Mouse (Mus musculus) hindbrain, embryonic 16.5 days (tissue): Measurements from ENCODE around the gene Casz1. TPM values are rescaled to one million over a fixed set of nuclear protein-coding genes. Genes with fewer than 3 reads are reported as not detected.
A peak's percentile ranks its signal among the peaks of the same experiment; 100 is the strongest.

Experiments
- ATAC-seq: fragments of 200-750 bp; cut with Nextera tagmentation; 2 replicates; pipeline ENCODE4 v1.8.0; 2017; ENCODE audit warnings: moderate TSS enrichment, moderate library complexity
- H3K27ac ChIP-seq: fragments of 300-500 bp; sonication (generic); 2 replicates; pipeline ENCODE4 v1.5.1; 2014; ENCODE audit warnings: low read depth, mild to moderate bottlenecking, control low read depth, low read length, moderate library complexity
- H3K27me3 ChIP-seq: fragments of 300-500 bp; sonication (generic); replicated peaks from 2 replicates; pipeline ENCODE4 v1.6.1; 2014; ENCODE audit warnings: low read length; ENCODE audit not compliant: control insufficient read depth, insufficient read depth
- H3K36me3 ChIP-seq: fragments of 300-500 bp; sonication (generic); 2 replicates; pipeline ENCODE4 v1.6.1; 2014; ENCODE audit warnings: mild to moderate bottlenecking, low read length, moderate library complexity, mixed read lengths; ENCODE audit not compliant: control insufficient read depth, insufficient read depth
- H3K4me1 ChIP-seq: fragments of 300-500 bp; sonication (generic); 2 replicates; pipeline ENCODE4 v1.6.1; 2014; ENCODE audit warnings: low read depth, low read length; ENCODE audit not compliant: control insufficient read depth, insufficient read depth
- H3K4me2 ChIP-seq: fragments of 300-500 bp; sonication (generic); 2 replicates; pipeline ENCODE4 v1.6.1; 2014; ENCODE audit warnings: mild to moderate bottlenecking, low read length, control low read depth, moderate library complexity
- H3K4me3 ChIP-seq: fragments of 300-500 bp; sonication (generic); 2 replicates; pipeline ENCODE4 v1.5.1; 2014; ENCODE audit warnings: mild to moderate bottlenecking, low read length, control low read depth, moderate library complexity
- H3K9ac ChIP-seq: fragments of 300-500 bp; sonication (generic); 2 replicates; pipeline ENCODE4 v1.6.1; 2014; ENCODE audit warnings: low read depth, mild to moderate bottlenecking, control low read depth, low read length, moderate library complexity
- H3K9me3 ChIP-seq: fragments of 300-500 bp; sonication (generic); 2 replicates; pipeline ENCODE4 v1.6.1; 2014; ENCODE audit warnings: mild to moderate bottlenecking, low read length, moderate library complexity; ENCODE audit not compliant: control insufficient read depth
- WGBS: fragments of 180-500 bp; shearing (Covaris S2); extraction: QIAGEN DNeasy Blood & Tissue Kit; methylation state at CpG from one replicate; pipeline ENCODE4 v1.1.7; 2014; 5-methylcytosine and 5-hydroxymethylcytosine counted together
- polyA plus RNA-seq: library from polyadenylated mRNA; unstranded; fragments of >200 nt; fragmentation: Nextera tagmentation; extraction: Ambion mirVana; gene quantifications from 2 replicates; pipeline ENCODE4 v1.2.1, GENCODE M21; 2015

Gene Casz1
- polyA plus RNA-seq, 1 experiment from 2014 or later = 4.4 TPM

DNA sequence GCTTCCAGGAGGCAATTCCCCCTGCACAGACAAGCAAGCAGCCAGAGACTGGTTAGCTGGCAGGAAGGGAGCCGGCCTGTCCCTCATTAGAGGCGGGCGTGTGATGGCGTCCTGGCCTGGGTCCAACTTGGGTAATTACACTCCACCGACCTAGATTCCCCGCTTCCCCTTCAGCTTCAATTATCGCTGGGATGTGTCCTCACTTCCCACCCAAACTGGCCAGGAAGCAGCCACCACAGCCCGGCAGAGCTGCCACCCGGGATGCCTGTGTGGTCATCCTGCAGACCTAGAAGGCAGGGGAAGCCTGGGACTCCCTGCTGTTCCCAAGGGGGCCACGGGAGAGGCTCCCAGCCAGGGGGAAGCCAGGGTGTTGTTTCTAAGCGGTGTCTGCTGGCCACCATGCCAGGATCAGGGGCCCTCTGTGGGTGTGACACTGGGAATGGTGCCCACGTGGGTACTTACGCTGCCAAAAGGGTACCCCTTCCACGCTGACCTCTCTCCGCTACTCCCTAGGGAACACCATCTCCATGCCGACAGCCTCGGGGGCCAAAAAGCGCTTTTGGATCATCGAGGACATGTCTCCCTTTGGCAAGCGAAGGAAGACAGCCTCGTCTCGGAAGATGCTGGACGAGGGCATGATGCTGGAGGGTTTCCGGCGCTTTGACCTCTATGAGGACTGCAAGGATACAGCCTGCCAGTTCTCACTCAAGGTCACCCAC, 146.9 kb downstream of the Casz1 start:
- H3K4me3 ChIP-seq = peak overlapping the region; percentile 44; the same call in 1 of the 2 replicates
- no peaks in the 10 kb centered on the region for H3K36me3 ChIP-seq
- peak overlapping the region; percentile 51 for H3K27ac ChIP-seq
- no peaks in the 10 kb centered on the region for H3K9me3 ChIP-seq
- H3K9ac ChIP-seq = peak overlapping the region; percentile 45; the same call in 1 of the 2 replicates
- peaks cover 16% of the 10 kb centered on the region for H3K27me3 ChIP-seq
- H3K4me2 ChIP-seq = peak overlapping the region; percentile 79
- H3K4me1 ChIP-seq = peaks cover 28% of the 10 kb centered on the region
- 28% methylated on average over 25 of the region's 25 CpGs for WGBS
- peak; percentile 46 for ATAC-seq

DNA sequence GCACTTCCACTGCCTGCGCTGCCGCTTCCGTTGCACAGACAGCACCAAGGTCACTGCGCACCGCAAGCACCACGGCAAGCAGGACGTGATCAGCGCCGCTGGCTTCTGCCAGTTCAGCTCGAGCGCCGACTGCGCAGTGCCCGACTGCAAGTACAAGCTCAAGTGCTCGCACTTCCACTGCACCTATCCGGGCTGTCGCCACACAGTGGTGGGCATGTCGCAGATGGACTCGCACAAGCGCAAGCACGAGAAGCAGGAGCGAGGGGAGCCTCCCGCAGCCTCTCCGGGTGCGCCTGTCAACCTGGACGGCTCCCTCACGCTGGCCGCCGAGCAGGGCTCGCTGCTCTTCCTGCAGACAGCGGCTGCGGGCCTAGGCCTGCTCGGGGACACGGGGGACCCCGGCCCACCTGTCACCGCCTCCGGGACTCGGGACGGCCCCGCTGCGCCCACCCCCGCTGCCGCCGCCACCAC, 147.6 kb downstream of the Casz1 start:
- Histone ChIP-seq H3K36me3 (no peaks in the 10 kb centered on the region), H3K27me3 (peaks cover 16% of the 10 kb centered on the region), H3K4me1 (peaks cover 28% of the 10 kb centered on the region), H3K27ac (no peak overlapping the region), H3K9ac (peak overlapping the region; percentile 64), H3K9me3 (no peaks in the 10 kb centered on the region), H3K4me3 (peak overlapping the region; percentile 44), H3K4me2 (peak overlapping the region; percentile 79)
- 3% methylated on average over 43 of the region's 44 CpGs for WGBS
- peak; percentile 31 for ATAC-seq

DNA sequence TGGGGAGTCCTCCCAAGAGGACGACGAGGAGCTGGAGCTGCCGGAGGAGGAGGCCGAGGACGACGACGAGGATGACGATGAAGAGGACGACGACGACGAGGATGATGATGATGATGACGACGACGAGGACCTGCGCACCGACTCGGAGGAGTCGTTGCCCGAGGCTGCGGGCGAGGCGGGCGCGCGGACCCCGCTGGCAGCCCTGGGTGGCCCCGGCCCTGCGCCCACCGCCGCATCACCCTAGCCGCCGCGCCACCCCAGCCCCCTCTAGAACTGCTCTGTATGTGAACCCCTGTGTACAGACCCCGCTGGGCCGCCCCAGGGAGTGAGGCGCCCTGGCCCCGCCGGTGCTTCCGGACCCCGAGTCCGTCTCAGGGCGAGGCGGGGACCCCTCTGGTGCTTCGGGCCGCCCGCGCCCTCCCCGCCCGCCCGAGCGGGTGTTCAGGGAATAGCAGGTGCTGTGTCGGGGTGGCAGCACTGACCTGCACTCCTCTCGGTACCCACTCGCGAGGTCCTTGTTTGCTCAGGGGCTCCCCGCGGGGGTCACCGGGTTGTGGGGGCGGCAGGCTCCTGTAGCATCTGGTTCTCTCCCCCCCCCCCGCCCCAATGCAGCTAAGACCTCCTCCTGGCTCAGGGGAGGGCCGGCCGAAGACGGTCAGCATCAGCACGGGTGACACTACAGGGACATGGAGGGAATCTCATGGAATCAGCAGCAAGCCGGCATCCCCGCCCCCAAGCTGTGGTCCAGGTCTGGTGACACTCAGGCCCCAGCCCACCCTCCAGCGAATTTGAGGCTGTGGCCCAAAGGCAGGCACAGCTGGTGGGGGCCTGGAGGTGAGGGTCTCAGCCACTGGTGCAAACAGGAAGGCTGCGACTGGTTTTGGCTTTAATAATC, 148.3 kb downstream of the Casz1 start:
- ATAC-seq = peak; percentile 40
- H3K9ac ChIP-seq = peak overlapping the region; percentile 64
- WGBS = 6% methylated on average over 45 of the region's 69 CpGs
- peak overlapping the region; percentile 79 for H3K4me2 ChIP-seq
- H3K4me1 ChIP-seq = peaks cover 28% of the 10 kb centered on the region
- H3K9me3 ChIP-seq = no peaks in the 10 kb centered on the region
- no peaks in the 10 kb centered on the region for H3K36me3 ChIP-seq
- H3K4me3 ChIP-seq = peak overlapping the region; percentile 44
- no peak overlapping the region for H3K27ac ChIP-seq
- H3K27me3 ChIP-seq = peaks cover 16% of the 10 kb centered on the region

DNA sequence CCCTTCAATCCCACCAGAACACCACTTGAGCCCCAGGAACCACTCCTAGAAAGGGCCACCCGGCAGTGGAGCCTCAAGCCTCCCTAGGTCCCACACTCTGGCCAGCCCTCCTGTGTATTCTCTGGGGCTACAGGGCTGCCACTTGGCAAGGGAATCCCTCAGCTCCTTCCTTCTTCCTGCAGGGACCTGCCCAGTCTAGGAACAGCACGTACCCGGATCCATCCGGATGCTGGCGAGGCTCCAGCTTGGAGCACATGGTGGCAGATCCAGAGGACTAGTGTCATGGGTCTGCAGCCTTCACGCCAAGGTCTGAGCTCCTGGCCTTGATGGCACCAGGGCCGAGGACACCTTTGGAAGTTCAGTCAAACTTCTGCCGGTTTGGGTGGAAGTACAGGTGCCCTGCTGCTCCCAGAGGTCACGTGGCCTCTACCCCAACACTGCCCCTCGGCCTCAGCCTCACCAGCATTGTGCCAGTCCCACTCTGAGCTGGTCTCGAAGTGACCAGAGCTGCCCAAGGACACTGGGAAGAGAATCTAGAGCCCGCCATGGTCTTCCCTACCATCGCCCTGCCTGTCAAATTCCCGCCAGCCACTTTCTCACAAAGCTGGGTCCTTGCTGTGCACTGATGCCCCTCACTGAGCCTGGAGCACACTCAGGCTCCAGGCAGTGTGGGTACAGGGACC, 151.0 kb downstream of the Casz1 start:
- Histone ChIP-seq H3K4me2 (no peak overlapping the region), H3K4me3 (no peak overlapping the region), H3K36me3 (no peaks in the 10 kb centered on the region), H3K27me3 (peaks cover 10% of the 10 kb centered on the region), H3K9me3 (no peaks in the 10 kb centered on the region), H3K4me1 (peaks cover 27% of the 10 kb centered on the region), H3K27ac (no peak overlapping the region), H3K9ac (no peak overlapping the region)
- ATAC-seq = no peak
- WGBS = 81% methylated on average over 14 of the region's 14 CpGs

DNA sequence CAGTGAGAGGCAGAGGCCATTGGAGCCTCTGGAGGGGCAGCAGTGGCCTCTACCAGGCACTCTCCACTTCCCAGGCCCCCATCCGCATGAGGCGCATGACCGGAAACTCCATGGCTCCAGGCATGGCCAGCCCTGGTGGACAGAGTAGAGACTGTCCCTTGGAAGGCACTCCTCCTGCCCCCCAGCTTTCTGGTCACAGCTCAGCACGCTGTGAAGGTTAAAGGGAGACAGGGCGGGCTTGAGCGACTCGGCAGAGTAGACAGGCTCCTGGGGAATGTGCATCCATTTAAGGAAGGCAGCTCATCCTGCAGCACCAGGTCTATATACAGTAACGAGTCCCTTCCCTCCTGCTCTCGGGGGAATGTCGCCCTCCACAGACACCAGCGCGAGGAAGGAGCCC, 155.8 kb downstream of the Casz1 start:
- WGBS = 69% methylated on average over 12 of the region's 12 CpGs

DNA sequence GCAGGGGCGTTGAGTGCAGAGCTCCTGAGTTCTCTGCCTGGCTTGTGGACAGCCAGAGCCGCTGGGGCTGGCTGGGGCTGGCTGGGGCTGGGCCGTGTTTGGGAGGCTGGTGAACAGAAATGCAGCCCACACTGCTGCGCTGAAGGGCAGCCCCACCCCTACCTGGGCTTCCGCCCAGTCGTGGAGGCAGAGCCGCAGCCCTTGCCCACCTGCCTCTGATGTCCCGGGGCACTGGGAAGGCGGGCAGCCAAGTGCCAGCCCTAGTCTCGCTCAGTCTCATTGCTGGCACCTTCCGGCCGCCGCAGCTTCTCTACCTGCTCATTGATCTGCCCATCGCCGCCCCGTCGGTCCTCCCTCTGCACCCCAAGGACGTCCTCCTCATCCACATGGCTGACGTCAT, 156.9 kb downstream of the Casz1 start:
- Histone ChIP-seq H3K9ac (no peak overlapping the region), H3K36me3 (peaks cover 5% of the 10 kb centered on the region; the same call in 1 of the 2 replicates), H3K4me1 (no peaks in the 10 kb centered on the region), H3K27me3 (no peaks in the 10 kb centered on the region), H3K4me2 (no peak overlapping the region), H3K9me3 (no peaks in the 10 kb centered on the region), H3K4me3 (no peak overlapping the region), H3K27ac (no peak overlapping the region)
- WGBS = 94% methylated on average over 19 of the region's 19 CpGs
- no peak for ATAC-seq

More for the DNA sequence above, 155.8 kb downstream of the Casz1 start:
- Histone ChIP-seq H3K4me1 (no peaks in the 10 kb centered on the region), H3K27ac (no peak overlapping the region), H3K9me3 (no peaks in the 10 kb centered on the region), H3K9ac (no peak overlapping the region), H3K4me2 (no peak overlapping the region), H3K27me3 (0 out of 2 replicates have a peak, but pooled peaks cover 1% of the 10 kb centered on the region), H3K36me3 (peaks cover 5% of the 10 kb centered on the region; the same call in 1 of the 2 replicates), H3K4me3 (no peak overlapping the region)
- no peak for ATAC-seq

DNA sequence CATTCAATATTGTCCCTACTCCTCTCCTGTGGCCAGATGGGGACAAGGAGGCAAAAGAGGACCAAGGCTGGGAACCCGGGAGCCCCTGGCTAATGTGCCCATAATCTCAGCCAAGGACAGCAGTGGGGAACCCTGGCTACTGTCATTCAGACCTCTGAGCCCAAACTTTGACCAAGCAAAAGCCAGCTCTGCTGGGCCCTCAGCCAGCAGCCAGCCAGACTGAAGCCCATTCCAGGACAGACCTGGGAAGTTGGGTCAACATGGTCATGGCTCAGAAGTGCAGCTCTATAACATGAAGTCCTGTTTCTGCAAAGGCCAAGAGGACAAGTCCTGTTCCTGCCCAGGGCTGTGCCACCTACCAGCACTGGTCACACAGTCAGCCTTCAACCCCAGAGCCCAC, 157.9 kb downstream of the Casz1 start:
- no peak overlapping the region for H3K4me3 ChIP-seq
- no peaks in the 10 kb centered on the region for H3K9me3 ChIP-seq
- H3K9ac ChIP-seq = no peak overlapping the region
- WGBS = 75% methylated on average over 1 of the region's 1 CpGs
- H3K4me2 ChIP-seq = no peak overlapping the region
- ATAC-seq = no peak
- H3K4me1 ChIP-seq = peaks cover 3% of the 10 kb centered on the region
- H3K27me3 ChIP-seq = no peaks in the 10 kb centered on the region
- H3K36me3 ChIP-seq = peaks cover 5% of the 10 kb centered on the region; the same call in 1 of the 2 replicates
- no peak overlapping the region for H3K27ac ChIP-seq

DNA sequence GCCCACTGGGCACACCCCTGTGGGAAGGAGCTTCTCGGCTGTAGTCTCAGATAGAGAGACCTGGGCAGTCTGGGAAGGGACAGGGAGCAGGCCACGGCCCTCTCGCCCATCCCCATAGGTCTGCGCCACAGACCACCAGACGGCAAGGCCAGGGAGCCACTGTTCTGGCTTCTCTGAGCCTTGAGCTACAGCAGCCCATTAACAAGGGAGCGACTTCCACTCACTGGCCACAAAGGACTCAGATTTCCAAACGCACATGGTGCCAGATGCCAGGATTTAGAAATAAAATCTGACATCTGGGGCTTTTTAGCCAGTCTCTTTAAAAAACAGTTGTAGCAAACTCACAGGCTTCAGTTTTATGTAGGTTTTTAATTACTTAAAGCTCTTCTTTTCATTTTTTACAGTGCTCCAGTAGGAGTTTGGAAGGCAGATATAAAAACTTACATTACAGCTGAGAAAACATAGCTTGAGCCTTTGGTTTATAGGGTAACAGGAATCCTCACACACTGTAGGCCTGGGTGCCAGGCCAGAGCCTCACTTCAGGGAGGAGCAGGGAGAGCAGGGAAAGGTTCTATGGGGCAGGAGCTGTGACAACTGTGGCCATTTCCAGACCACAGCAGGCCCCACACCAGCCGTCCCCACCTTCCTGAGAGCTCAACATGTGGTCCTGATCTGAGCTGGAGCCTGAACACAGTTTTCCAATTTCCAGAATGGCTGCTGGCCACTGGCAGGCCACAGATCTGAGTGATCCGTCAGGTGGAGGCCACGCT, 160.5 kb downstream of the Casz1 start:
- peaks cover 5% of the 10 kb centered on the region; the same call in 1 of the 2 replicates for H3K36me3 ChIP-seq
- H3K9ac ChIP-seq = no peak overlapping the region
- H3K27me3 ChIP-seq = no peaks in the 10 kb centered on the region
- H3K27ac ChIP-seq = no peak overlapping the region
- whole genome bisulfite sequencing = 73% methylated on average over 10 of the region's 10 CpGs
- H3K4me1 ChIP-seq = peaks cover 7% of the 10 kb centered on the region
- no peak overlapping the region for H3K4me2 ChIP-seq
- H3K9me3 ChIP-seq = no peaks in the 10 kb centered on the region
- H3K4me3 ChIP-seq = no peak overlapping the region
- no peak for ATAC-seq
